Mouse (Mus musculus) kidney, adult 2 months (tissue): ENCODE measurements around the gene Rptor.

Source experiments
- CTCF ChIP-seq: fragments of 200-500 bp; conservative IDR thresholded peaks from 2 replicates; pipeline ENCODE4 v1.5.1; 2011; ENCODE audit warnings: low read depth, mild to moderate bottlenecking, control low read depth, low read length, moderate library complexity, mixed read lengths; ENCODE audit not compliant: insufficient read depth, insufficient read length
- POLR2A ChIP-seq: fragments of 200-500 bp; IDR thresholded peaks from one replicate; pipeline ENCODE4 v1.6.1; 2011; ENCODE audit warnings: low read depth, low read length, control low read depth

- TF ChIP-seq POLR2A (no peak), CTCF (no peak)
Observed at GRCm38 (mm10) chr11:119600286-119600685, 2.4 kb upstream of the Rptor start.
